Mouse (Mus musculus): ENCODE results near the gene Fbxo9.

The Fbxo9 gene

DNA sequence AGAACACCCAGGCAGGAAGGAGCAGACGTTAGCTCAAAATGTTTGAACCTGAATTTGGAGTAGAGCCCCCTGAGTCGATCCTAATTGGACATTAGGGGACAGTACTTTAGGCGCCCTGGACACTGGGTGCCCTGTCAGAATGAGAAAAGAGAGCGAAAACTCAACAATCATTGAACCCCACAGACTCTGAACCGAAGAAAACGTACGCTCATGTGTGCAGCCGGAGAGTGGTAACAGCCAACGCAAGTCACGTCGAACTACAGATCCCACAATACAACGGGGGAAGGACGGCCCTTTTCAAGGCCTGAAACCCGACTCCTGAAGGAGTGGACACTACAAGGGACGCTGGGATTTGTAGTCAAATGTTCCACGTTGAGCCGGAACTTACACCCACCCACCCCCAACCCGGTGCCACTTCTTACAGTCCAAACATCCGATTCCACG, at the start of gene Fbxo9, which contains the start of gene Ick:
Gene Fbxo9, minus strand, starts transcription at position 270 of the 444 bp plus-strand sequence.
Gene Ick, plus strand, starts transcription at position 397 of the 444 bp plus-strand sequence.
- DNase-seq (ENCODE audit: low read depth, low spot score): peak; percentile 98

DNA sequence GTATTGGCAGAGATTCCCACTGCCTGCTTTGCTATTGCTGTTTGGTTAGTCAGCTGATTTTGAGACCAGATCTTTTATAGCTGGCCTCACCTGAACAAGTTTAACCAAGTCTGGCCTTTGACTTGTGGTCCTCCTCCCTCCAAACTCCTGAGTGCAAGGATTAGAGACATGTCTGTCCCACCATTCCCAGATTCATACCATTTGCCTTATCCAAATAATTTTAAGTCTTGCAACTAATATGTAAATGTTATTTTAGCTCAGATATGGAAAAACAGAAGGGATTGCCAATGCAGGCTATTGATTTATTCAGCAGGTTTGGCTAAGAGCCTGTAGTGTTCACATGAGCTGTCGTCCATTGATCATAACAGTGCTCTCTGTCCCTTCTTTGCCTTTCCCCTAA, 48.4 kb upstream of the Fbxo9 start:
- no peak for DNase-seq (ENCODE audit: low read depth, low spot score)

DNA sequence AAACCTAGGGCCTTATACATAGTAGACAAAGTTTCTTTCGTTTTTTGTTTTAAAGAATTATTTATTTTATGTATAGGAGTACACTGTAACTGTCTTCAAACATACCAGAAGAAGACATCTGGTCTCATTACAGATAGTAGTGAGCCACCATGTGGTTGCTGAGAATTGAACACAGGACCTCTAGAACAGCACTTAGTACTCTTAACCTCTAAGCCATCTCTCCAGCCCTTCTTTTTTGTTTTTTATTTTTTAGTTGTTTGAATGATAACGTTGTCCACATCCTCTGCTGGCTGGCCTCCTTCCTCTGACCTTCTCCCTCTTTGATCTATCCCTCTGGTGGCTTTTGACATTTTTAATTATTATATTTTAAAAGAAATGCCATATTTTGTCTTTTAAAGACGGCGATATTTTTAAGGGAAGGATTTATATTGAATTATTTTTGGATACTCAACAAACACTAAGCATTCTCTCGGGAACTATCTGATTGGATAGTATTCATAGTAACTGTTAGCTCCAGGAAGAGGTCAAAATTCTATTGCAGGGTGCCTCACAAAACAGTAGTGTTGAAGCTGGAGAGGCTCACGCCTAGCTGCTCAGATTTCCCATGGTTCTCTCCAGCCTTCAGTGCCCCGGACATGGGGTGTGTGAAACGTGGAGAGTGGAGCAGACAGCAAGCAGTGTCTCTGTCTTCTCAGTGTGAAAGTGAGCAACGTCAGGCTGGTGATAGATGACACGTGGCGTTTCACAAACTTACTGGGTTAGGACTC, 45.5 kb upstream of the Fbxo9 start:
- DNase-seq (ENCODE audit: low read depth, low spot score): no peak

DNA sequence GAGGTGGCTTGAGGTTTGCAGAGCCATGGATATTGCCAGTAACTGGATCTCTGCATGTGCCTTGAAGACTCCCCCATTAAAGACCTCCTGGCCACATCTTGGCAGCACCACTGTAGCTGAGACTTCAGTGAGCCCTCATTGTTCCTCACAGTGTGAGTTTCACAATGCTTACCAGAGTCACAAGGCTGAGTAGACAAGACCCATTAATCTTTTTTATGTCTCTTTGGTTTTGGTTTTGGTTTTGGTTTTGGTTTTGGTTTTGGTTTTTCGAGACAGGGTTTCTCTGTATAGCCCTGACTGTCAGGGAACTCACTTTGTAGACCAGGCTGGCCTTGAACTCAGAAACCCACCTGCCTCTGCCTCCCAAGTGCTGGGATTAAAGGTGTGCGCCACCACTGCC, 40.9 kb upstream of the Fbxo9 start:
- DNase-seq (ENCODE audit: low read depth, low spot score): peak; percentile 11

DNA sequence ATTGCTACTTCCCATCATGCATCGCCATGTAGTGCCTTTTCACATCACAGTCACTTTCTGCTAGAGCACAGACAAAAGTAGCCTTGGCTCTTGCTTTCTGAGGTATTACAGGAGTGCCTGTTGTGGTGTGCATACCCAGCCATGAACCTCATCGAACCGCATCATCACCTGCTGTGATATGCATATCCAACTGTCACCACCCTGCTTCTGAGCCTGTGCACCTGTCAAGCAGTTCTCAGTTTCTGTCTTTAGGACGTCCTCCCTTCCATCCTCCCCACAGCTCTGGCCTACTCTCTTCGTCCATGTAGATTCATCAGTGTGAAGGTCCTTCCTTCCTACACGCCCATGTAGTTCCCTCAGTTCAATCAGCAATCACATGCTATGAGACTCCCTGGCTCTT, 39.3 kb upstream of the Fbxo9 start:
- no peak for DNase-seq (ENCODE audit: low read depth, low spot score)

DNA sequence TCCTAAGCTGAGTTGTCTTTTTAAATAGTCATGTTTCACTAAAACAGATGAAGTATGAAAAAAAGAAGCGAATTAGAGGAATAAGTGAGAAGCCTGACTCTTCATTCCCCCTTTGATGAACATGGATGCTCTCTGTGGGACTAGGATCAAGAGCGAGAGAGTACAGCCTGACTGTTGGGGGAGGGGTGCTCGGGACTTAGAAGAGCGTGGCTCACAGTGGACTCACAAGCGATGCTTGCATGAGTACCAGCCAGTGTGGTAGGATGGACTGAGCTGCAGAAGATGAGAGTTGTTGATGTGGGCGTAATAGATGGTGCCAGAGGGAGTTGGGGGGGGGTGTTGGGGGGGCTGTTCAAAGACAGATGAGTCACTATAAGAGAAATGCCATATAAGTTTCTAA, 37.8 kb upstream of the Fbxo9 start:
- no peak for DNase-seq (ENCODE audit: low read depth, low spot score)

DNA sequence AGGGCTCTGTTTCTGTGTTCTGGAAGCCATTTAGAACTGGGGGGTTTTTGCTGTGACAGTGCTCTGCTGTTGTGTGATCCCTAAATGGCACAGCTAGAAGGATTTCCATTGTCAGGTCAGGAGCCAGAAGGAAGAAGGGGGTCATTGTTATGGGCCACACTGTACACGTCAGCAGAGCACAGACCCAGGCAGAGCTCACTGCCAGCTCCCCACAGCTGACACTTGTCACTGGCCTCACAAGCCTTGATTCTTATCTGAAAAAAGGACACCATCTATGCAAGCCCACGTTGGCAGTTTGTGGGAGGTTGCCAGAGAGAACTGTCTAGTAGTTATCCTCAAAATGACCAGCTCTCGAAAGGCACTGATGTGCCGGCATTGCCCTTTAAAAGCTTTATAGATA, 37.2 kb upstream of the Fbxo9 start:
- no peak for DNase-seq (ENCODE audit: low read depth, low spot score)

DNA sequence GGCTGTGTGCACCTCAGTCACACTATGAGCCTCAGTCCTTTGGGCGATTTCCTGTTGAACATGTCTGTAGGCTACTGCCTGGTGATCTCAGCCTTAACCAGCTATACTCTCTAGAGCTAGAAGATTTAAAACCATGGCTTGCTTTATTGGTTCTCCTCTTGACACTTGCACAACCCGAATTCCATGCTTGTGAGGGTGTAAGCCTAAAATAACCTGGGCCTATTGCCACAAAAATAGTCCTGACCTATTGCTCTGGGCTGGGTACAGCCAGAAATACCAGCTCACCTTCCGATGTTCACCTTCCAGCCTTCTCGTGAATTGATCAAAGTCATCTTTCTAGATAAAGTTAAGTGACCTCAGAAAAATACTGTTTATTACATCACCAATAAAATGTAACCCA, 30.6 kb upstream of the Fbxo9 start:
- DNase-seq (ENCODE audit: low read depth, low spot score): no peak

DNA sequence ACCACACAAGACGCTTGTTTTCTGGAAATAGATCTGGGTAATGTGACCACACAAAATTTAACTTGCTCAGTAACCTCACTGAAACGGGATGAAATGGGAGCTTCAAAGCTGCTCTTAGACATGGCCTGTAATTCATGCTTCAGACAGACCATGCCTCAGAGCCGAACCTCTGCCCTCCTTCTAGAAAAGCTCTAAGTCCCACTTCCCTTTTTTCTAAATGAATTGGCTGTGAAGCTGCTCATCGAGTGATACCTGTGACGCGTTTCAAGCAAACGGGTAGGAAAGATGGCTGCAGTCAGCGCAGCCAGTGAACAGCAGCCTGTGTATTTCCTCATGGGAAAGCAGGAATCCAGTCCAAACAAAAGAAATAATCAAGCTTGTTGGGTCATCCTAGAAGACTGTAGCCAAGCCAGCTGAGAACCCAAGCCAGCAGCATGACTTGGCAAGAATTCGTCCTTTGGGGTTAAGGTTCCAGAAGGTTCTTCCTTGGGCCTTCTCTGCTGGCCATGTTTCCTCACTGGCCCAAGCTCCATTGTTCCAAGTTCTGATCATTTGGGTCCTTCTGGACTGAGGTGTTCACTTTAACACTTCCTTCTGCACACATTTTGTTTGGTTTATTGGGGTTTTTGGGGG, 29.3 kb upstream of the Fbxo9 start:
- DNase-seq (ENCODE audit: low read depth, low spot score): peak; percentile 6

DNA sequence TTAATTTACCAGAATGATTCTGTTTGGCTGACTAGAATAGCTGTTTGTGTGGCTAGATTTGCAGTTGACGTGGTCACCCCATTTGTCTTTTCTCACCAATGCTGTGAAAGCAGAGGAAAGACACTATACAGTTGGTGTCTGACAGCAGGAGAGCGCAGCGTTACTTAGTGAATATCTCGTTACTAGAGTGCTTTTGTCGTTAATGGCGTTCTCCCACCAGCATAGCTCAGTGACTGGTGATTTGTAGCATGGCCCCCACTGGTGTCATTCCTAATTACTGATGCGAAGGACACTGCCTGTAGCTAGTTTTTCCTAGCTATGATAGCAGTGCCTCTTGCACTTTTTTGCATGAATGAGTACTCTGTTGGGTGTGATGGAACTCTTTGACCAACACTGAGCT, 26.8 kb upstream of the Fbxo9 start:
- no peak for DNase-seq (ENCODE audit: low read depth, low spot score)

DNA sequence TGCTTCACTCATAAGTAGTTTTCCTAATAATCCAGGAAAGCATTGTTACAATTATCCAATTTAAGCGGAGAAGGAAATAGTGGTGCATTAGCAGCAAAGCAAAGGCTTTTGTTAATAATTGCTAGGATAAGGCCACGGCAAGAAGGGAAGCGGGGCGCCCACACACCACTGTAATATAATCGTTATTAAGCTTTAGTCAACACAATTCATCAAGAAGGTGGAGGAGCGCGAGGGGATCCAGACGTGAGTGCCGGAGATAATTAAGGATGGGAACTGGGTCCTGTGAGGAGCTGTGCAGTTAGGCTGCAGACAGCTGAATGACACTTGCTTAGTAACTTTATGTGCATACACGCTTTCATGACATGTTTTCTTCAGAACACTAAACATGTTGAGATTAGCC, 17.8 kb upstream of the Fbxo9 start:
- DNase-seq (ENCODE audit: low read depth, low spot score): no peak

DNA sequence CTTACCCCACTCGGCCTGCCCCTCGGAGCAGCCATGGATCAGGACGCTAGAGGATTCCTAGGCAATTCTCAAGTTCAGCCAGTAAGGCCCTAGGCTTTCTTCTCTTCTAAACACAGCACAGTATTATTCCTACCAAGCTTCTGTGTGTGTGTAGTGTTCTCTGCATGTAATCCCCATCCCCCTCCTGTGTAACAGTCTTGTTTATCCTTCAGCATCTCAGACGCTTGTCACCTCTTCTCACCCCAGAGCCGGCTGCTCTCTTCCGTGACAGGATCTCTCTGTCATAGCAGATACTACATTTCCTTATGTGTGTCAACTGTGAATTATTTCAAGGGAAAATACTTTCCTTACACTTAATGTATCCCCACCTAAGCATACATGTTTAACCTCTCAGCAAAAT, 17.1 kb upstream of the Fbxo9 start:
- DNase-seq (ENCODE audit: low read depth, low spot score): no peak

DNA sequence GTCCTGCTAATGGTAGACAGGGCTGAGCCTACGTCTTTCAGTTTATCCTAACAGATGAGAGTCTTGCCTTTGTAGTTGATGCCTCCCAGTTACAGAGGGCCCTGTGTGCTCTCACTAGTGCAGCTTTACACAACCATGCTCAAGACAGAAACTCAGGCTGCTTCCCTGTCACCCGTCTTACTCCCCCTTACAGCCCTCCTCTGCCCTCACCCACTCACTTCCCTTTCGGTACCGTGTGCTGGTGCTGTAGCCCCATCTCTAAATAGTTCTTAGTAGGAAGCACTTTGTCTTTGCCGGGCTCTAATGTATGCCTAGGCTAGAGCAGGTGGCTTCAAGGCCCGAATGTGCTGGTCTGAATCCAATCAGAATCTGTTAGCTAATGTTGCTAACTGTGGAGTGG, 15.4 kb upstream of the Fbxo9 start:
- no peak for DNase-seq (ENCODE audit: low read depth, low spot score)

DNA sequence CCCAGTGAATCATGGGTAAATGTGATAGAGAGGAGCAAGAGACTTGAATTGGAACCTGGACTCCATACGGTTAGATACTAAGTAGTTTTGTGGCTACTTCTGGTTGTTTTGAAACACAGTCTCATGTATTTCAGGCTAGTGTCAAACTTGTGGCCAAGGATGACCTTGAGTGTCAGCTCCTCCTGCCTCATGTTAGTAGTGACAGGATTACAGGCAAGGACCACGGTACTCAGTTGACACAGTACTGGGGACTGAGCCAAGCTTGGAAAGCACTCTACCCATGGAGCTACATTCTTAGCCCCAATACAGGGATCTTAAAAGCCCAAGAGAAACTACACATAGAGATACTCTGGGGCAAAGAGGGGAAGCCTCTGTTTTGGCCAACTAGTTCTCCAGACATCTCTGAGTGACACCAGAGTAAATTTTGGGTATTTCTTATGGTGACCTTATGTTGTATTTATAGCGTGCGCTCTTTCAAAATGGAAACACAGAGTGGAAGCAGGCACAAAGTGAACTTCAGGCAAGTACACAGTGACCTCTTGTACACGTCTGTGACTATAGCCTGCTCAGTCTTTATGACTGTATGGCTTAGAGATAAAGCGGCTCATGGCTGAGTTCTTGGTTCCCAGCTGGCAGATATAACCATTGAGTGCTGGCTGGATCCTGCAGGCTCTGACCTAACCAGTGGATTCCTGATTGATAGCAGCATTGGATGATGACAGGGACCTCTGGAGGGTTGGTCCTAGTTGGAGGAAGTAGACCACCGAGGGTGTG, 14.3 kb upstream of the Fbxo9 start:
- no peak for DNase-seq (ENCODE audit: low read depth, low spot score)

DNA sequence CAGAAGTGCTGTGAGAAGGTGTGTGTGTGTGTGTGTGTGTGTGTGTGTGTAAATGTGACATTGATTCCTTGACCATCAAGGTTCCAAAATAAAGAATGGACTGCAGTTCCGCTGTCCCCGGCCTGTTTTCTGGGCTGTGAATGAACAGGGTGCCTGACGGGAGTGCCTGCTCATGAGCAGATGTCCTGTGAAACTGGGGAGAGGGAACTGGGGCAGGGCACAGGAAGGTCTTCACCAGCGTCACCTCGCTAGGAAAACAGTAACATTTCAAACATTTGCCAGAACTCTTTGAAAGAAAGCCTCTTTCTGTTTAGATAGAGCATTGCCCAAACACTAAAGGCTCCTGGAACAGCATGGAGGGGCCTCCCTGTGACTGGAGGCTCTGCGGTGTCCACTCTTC, 13.1 kb upstream of the Fbxo9 start:
- no peak for DNase-seq (ENCODE audit: low read depth, low spot score)

DNA sequence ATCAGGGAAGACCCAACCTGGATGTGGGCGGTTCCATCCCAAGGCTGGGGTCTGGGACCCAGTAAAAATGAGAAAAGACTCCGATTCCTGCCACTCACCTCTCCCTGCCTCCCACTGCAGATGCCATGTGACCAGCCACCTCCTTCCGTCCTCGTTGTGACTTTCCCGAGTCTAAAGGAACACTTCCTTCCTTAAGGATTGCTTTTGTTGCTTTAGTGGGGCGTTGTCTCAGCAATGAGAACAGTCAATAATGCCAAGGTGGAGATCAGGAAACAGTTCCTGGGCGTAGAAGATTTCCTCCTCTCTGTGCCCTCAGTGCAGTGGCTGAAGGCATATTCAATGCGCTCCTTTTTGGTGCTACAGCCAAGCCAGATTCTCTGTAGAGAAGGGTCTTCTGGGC, 12.5 kb upstream of the Fbxo9 start:
- no peak for DNase-seq (ENCODE audit: low read depth, low spot score)

DNA sequence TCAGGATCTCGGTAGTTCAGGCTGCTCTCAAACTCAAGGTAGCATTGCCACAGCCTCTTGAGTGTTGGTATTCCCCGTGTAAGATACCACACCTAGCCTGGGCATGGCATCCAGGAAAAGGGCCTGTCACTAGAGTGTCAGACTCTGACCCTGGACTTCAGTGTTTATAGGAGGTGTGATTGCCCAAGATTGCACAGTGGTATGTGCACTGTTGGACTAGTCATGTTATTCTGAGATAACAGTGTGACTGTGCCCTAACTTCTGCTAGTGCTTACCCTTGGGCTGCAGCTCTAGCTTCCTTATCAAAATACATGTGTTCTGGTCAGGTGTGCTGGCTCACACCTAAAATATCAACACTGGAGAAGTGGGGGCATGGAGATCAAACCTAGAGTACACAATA, 8.8 kb upstream of the Fbxo9 start:
- no peak for DNase-seq (ENCODE audit: low read depth, low spot score)

DNA sequence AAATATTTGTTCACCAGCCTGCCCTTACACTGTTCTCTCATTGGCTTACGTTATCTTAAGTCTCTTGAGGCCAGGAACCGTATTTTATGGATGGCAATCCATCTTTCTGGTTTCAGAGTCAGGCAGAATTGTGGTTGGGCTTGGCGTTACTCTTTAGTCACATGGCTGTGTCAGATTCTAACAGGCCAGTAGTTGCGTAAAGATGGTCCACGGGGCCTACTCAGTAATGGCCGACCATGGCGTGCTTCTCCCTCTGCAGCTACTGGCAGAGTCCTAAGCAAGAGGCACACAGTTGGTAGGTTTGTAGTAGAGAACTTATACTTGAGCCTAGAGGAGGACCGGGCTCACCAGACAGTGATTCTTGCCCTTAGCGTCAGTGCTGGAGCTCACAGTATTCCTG, 6.9 kb upstream of the Fbxo9 start:
- no peak for DNase-seq (ENCODE audit: low read depth, low spot score)

DNA sequence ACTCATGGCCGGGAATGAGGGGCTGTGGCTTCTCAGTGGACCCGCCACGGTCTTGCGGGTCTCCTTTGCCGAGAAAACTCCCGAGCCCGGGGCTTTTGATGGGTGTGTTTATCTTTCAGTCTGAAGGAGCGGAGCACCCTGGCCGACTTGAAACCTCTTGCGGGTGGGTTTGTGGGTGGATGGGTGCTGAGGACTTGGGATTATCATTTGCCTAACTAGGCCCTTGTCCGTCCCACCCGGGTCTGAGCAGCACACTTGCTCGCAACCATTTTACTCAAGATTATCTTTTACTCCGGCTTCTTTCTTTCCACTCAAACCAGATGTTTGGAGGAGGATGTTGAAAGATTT, 4.6 kb upstream of the Fbxo9 start:
- DNase-seq (ENCODE audit: low read depth, low spot score): peak; percentile 44

DNA sequence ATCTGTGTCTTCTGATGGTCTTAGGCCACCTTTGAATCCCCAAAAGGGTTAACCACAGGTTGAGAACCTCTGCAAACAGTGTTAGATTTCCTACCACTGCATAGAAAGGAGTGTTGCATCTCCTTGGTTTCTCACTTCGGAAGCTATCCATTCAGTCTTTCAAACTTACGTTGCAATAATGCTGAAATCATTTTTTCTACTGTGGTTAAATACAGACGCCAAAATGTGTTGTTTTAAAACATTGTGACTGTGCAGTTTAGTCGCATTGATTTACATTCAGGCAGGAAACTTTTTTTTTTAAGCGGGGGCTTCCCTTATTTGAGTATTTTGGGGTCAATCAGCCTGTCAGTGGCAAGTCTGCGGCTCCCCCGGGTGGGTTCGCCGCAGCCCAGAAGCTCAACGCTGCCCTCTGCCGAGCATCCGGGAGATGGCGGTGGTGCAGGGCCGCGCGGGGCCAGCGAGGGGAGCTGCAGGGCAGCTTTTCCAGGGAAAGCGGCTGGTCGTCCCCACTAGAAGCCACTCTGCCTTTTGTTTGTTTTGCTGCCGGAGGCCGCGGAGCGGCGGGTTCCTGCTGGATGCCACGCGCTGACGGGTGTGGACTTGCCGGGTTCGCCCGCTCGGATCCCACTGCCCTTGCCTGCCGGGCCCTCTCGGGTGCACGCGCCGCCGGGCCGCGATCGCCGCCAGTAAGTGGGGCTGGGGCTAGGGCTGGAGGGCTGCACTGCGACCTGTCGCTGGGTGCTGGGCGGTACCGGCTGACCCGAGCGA, 4.1 kb upstream of the Fbxo9 start:
- DNase-seq (ENCODE audit: low read depth, low spot score): peak; percentile 83

DNA sequence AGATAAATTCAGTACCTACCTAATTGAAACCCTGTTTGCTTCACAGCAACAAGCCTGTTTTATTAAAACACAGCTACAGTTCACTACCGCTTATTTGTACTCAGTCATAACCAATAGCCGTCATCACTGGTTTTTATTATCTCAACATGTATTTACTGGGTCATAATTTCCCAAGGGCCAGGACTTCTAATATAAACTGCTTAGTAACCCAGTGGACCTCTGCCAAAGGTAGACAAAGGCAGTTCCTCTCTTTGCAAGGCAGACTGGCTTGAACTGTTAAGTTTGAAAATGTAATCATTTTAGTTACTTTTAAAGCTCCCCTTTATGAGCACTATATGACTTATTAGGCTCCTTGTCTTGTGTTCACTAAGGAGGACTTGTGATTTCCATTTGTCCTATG, 2.6 kb upstream of the Fbxo9 start:
- peak; percentile 47 for DNase-seq (ENCODE audit: low read depth, low spot score)

DNA sequence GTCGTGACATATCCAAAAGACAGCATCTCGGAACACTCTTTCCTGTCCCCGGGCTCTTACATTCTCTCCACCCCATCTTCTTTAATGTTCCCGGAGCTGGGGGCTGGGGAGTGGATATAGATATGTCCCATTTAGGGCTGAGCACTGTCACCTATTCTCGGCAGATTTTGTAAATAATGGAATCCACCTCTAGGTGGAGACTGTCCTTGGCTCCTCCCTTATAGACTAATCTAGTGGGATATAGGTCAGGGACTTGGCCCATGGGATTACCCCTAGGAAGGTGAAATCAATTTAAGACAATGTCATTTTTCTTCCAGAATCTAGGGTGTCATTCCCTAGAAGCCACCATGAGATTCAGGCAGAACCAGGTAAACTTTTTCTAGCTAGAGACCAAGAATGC, 791 bp upstream of the Fbxo9 start:
- DNase-seq (ENCODE audit: low read depth, low spot score): peak; percentile 60
